Mouse (Mus musculus): Measurements from ENCODE around the gene Qrsl1. TPM values are rescaled to one million over a fixed set of nuclear protein-coding genes. Genes with fewer than 3 reads are reported as not detected.
A peak's percentile ranks its signal among the peaks of the same experiment; 100 is the strongest.
"Not testable (repeated sequence)": the region's sequence is repeated elsewhere in the genome, so short reads cannot be mapped to it uniquely, and the experiment has no call there.

Gene Qrsl1
- 14.7 and 17.6 TPM in 2 replicates for total RNA-seq (2014; rRNA removed)
- polyA plus RNA-seq (2015; fragmentation: Nextera tagmentation; extraction: Ambion mirVana), result 15.8 and 18.8 TPM in 2 replicates

DNA sequence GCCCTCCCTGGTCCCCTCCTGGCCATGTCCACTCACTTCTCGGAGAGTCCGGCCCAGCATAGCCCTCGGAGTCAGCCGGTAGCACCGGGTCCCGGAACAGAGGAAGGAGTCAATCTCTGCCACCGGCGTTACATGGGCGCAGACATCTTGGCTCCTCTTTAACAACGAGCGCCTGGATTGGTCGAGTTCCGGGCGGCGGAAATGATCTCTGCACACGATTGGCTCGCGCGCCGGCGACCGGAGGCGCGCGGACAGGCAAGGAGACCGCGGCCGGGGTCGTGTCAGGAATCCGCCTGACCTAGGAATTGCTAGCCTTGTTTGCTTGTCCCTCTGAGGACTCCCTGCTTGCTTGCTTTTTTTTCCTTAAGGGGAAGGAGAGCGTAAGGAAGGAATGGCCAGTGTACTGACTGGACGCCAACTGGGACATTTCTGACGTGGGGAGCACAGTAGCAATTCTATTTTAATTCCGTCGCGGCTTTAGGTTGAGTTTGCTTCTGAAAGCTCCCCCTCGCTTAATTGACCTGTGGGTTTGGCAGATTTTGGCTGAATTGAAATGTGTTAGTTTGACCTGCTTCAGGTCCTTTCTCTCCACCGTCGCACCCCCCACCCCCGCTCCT, at the start of gene Qrsl1, which contains the start of gene Rtn4ip1:
Gene Qrsl1 (minus strand): TSS at position 168 of the 617 bp plus-strand sequence.
Gene Rtn4ip1 (plus strand): TSS at position 230 of the 617 bp plus-strand sequence.
- DNase-seq (peak; percentile 95), ATAC-seq (peak; percentile 99)
- peak within 1 kb of the TSS; percentile 60 for H3K9ac ChIP-seq
- H3K27me3 ChIP-seq (ENCODE audit: insufficient read depth, low read length), result no peaks in the 10 kb centered on the region
- no peak for TF ChIP-seq CTCF (IDR thresholded peaks at IDR 0.05; ENCODE audit: low read depth)
- H3K4me3 ChIP-seq (ENCODE audit: low read depth, low read length), result peak within 1 kb of the TSS; percentile 57
- peak within 1 kb of the TSS; percentile 58 for H3K4me2 ChIP-seq (ENCODE audit: low read depth)
- no peaks in the 10 kb centered on the region for H3K4me1 ChIP-seq (ENCODE audit: insufficient read depth)
- 1% methylated on average over 40 of the region's 40 CpGs for WGBS
- no peaks in the 10 kb centered on the region for H3K36me3 ChIP-seq (ENCODE audit: insufficient read depth)
- H3K9me3 ChIP-seq (ENCODE audit: low read length), result no peaks in the 10 kb centered on the region
- H3K27ac ChIP-seq (ENCODE audit: low read depth, low read length), result peak within 1 kb of the TSS; percentile 64; the same call in 1 of the 2 replicates

DNA sequence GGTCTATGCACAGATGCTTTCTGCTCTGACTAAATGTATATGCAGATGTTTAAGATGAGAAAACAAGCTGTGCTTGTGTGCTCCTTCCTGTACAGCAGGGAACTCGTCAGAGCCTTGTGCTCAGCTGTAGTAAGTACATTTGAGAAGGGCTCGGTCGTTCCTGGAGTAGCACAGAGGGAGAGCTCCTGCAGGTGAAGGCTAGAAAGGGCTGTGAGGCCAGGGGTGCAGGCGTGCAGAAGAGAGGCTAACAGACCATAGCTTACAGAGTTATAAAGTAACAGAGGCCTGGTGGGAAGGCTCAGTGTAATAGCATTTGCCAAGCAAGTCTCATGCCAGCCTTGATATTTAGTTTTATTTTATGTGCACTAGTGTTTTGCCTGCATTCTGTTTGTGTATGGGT, 43.9 kb upstream of the Qrsl1 start:
- H3K9ac ChIP-seq, result no peak overlapping the region
- peaks cover 3% of the 10 kb centered on the region for H3K36me3 ChIP-seq (ENCODE audit: insufficient read depth)
- H3K9me3 ChIP-seq (ENCODE audit: low read length), result no peaks in the 10 kb centered on the region
- no peak for DNase-seq
- TF ChIP-seq CTCF (IDR thresholded peaks at IDR 0.05; ENCODE audit: low read depth), result no peak
- no peak overlapping the region for H3K27ac ChIP-seq (ENCODE audit: low read depth, low read length)
- H3K27me3 ChIP-seq (ENCODE audit: insufficient read depth, low read length), result no peaks in the 10 kb centered on the region
- no peaks in the 10 kb centered on the region for H3K4me1 ChIP-seq (ENCODE audit: insufficient read depth)
- no peak for ATAC-seq
- WGBS, result 84% methylated on average over 4 of the region's 4 CpGs
- H3K4me3 ChIP-seq (ENCODE audit: low read depth, low read length), result no peak overlapping the region
- no peak overlapping the region for H3K4me2 ChIP-seq (ENCODE audit: low read depth)

DNA sequence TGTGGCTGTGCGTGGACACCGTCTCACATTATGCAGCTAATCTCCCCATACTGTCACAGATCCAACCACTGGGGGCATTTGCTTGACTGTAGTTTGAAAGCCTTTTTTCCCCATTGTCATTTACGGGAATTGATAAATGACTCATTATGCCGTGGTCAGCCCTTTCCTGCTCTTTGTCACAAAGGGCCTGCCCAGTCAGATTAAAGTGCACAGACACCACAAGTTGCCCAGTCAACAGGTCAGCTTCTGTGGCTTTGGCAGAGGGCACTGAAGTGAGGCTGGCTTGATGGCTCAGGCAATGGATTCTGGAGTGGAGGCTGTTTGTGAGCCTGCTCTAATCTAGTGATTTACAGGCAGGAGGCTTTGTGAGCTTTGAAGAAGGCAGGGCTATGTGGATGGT, 42.2 kb upstream of the Qrsl1 start:
- WGBS, result 31% methylated on average over 4 of the region's 4 CpGs
- Histone ChIP-seq H3K27ac (ENCODE audit: low read depth, low read length) (no peak overlapping the region), H3K27me3 (ENCODE audit: insufficient read depth, low read length) (no peaks in the 10 kb centered on the region), H3K4me1 (ENCODE audit: insufficient read depth) (no peaks in the 10 kb centered on the region), H3K4me3 (ENCODE audit: low read depth, low read length) (no peak overlapping the region), H3K36me3 (ENCODE audit: insufficient read depth) (peaks cover 3% of the 10 kb centered on the region), H3K9me3 (ENCODE audit: low read length) (no peaks in the 10 kb centered on the region), H3K9ac (no peak overlapping the region), H3K4me2 (ENCODE audit: low read depth) (no peak overlapping the region)
- no peak for DNase-seq
- no peak for TF ChIP-seq CTCF (IDR thresholded peaks at IDR 0.05; ENCODE audit: low read depth)
- ATAC-seq, result no peak

DNA sequence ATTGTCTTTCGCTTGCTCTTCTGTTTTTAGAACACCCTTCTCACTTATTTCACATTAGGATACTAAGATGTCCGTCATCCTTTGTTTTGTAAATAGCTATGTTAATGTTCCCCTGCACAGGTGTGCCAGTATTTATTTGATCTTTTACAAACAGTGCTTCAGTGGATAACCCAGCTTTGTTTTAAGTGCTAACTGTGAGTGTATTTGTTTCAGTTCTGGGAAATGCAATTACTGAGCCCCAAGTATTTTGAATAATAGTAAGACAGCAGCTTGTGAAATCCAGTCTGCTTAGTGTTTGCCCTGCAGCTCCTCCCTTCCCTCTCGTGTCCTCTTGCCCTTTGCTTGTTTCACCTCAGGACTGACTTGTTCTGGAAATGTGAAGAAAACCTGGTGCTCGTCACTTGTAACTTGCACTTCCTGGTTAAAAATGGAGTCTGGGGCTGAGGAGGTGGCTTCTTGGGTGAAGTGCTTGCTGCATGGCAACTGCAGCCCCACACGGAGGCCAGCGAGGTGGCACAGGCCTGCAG, 37.7 kb upstream of the Qrsl1 start:
- 85% methylated on average over 6 of the region's 6 CpGs for WGBS
- Histone ChIP-seq H3K9me3 (ENCODE audit: low read length) (no peaks in the 10 kb centered on the region), H3K4me2 (ENCODE audit: low read depth) (no peak overlapping the region), H3K27ac (ENCODE audit: low read depth, low read length) (no peak overlapping the region), H3K27me3 (ENCODE audit: insufficient read depth, low read length) (no peaks in the 10 kb centered on the region), H3K9ac (no peak overlapping the region), H3K36me3 (ENCODE audit: insufficient read depth) (no peaks in the 10 kb centered on the region), H3K4me3 (ENCODE audit: low read depth, low read length) (no peak overlapping the region), H3K4me1 (ENCODE audit: insufficient read depth) (no peaks in the 10 kb centered on the region)
- no peak for ATAC-seq
- no peak for DNase-seq
- no peak for TF ChIP-seq CTCF (IDR thresholded peaks at IDR 0.05; ENCODE audit: low read depth)

DNA sequence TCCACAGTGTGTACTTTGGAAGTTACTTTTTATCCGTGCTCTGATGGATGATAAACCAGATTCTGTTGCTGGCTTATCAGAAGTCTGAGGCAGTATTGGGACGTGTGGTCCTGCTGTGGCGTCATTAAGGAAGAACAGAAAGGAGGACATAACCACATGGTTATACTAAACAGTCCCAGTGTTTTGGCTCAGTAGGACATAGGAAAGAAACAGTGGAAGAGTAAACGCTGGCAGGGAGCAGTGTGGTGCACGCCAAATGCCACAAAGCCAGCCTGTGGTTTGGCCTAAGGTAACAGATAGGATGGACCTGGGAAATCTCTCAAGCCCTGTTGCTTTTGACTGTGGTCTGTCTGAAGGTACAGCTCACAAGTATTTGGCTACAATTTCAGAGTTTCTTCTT, 27.1 kb upstream of the Qrsl1 start:
- no peak overlapping the region for H3K4me2 ChIP-seq (ENCODE audit: low read depth)
- TF ChIP-seq CTCF (IDR thresholded peaks at IDR 0.05; ENCODE audit: low read depth), result no peak
- WGBS, result 70% methylated on average over 5 of the region's 5 CpGs
- H3K4me3 ChIP-seq (ENCODE audit: low read depth, low read length), result no peak overlapping the region
- no peaks in the 10 kb centered on the region for H3K9me3 ChIP-seq (ENCODE audit: low read length)
- DNase-seq, result no peak
- H3K27me3 ChIP-seq (ENCODE audit: insufficient read depth, low read length), result no peaks in the 10 kb centered on the region
- no peak overlapping the region for H3K9ac ChIP-seq
- H3K36me3 ChIP-seq (ENCODE audit: insufficient read depth), result peaks cover 16% of the 10 kb centered on the region; the same call in 1 of the 2 replicates
- no peaks in the 10 kb centered on the region for H3K4me1 ChIP-seq (ENCODE audit: insufficient read depth)
- no peak for ATAC-seq
- no peak overlapping the region for H3K27ac ChIP-seq (ENCODE audit: low read depth, low read length)

DNA sequence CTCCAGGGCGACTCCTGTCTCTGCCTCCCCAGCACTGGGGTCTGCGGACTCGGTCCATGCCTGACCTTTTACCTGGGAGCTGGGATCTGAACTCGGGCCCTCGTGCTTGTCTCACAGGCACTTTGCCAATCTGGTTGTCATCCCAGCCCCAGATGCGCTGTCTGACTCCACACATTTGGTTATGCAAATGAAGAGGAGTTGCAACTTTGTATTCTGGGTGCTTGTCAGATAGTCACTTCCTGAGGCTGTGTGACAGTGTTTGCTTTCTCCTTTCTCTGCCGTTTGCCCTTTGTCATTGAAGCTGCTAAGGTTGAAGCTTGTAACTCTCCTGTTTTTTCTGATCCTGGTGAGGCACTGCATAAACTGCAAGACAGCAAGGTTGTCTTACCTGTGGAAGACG, 26.2 kb upstream of the Qrsl1 start:
- Histone ChIP-seq H3K9me3 (ENCODE audit: low read length) (no peaks in the 10 kb centered on the region), H3K9ac (no peak overlapping the region), H3K4me2 (ENCODE audit: low read depth) (no peak overlapping the region), H3K27me3 (ENCODE audit: insufficient read depth, low read length) (no peaks in the 10 kb centered on the region), H3K4me1 (ENCODE audit: insufficient read depth) (no peaks in the 10 kb centered on the region), H3K36me3 (ENCODE audit: insufficient read depth) (peaks cover 19% of the 10 kb centered on the region), H3K27ac (ENCODE audit: low read depth, low read length) (no peak overlapping the region), H3K4me3 (ENCODE audit: low read depth, low read length) (no peak overlapping the region)
- WGBS, result 69% methylated on average over 8 of the region's 8 CpGs
- no peak for TF ChIP-seq CTCF (IDR thresholded peaks at IDR 0.05; ENCODE audit: low read depth)
- no peak for DNase-seq
- ATAC-seq, result no peak; the same call in 1 of the 2 replicates

DNA sequence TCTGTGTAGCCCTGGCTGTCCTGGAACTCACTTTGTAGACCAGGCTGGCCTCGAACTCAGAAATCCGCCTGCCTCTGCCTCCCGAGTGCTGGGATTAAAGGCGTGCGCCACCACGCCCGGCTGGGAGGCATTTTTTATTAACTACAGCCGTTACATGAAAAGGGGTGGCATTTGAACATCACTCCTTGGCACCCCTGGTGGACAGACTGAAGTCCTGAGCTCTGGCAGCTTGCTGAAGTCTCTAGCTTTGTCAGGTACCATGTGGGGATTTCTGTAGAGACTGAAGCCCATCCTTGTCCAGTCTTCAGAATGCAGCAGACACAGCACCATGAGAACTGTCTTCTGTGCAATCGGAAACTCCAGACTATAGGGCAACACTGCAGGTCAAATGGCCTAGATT, 24.2 kb upstream of the Qrsl1 start:
- DNase-seq; H3K27me3 ChIP-seq (ENCODE audit: insufficient read depth, low read length); H3K4me2 ChIP-seq (ENCODE audit: low read depth); H3K4me1 ChIP-seq (ENCODE audit: insufficient read depth); H3K27ac ChIP-seq (ENCODE audit: low read depth, low read length); H3K9ac ChIP-seq; H3K9me3 ChIP-seq (ENCODE audit: low read length); H3K4me3 ChIP-seq (ENCODE audit: low read depth, low read length); ATAC-seq: not testable (repeated sequence)
- WGBS, result 90% methylated on average over 9 of the region's 9 CpGs
- H3K36me3 ChIP-seq (ENCODE audit: insufficient read depth), result peaks cover 16% of the 10 kb centered on the region
